Mouse (Mus musculus): ENCODE measurements around the gene Grpel1.

Gene Grpel1

GRCm38 (mm10) chr5:36462810-36463209 lies 2.0 kb upstream of the Grpel1 start:
- DNase-seq, result peak; percentile 87

- no peak for DNase-seq
These were observed 1.4 kb upstream of the Grpel1 start for GRCm38 (mm10) chr5:36463391-36463790.

- peak; percentile 6 for DNase-seq
These were observed 1.1 kb downstream of the Grpel1 start for GRCm38 (mm10) chr5:36465889-36466288.

GRCm38 (mm10) chr5:36471206-36471605 lies 6.4 kb downstream of the Grpel1 start:
- peak; percentile 85 for DNase-seq

GRCm38 (mm10) chr5:36472876-36473655 lies 8.3 kb downstream of the Grpel1 start:
- DNase-seq, result peak; percentile 40

GRCm38 (mm10) chr5:36474283-36474682 lies 9.5 kb downstream of the Grpel1 start:
- DNase-seq, result peak; percentile 80

GRCm38 (mm10) chr5:36477486-36477885 lies 12.7 kb downstream of the Grpel1 start:
- DNase-seq, result no peak

- DNase-seq, result no peak
These were observed 14.0 kb downstream of the Grpel1 start for GRCm38 (mm10) chr5:36478540-36479420.

GRCm38 (mm10) chr5:36479735-36480134 lies 14.9 kb downstream of the Grpel1 start:
- no peak for DNase-seq

GRCm38 (mm10) chr5:36480398-36480797 lies 15.6 kb downstream of the Grpel1 start:
- no peak for DNase-seq

- DNase-seq, result peak; percentile 26
These were observed 16.3 kb downstream of the Grpel1 start for GRCm38 (mm10) chr5:36481114-36481513.

- DNase-seq, result no peak
These were observed 18.7 kb downstream of the Grpel1 start for GRCm38 (mm10) chr5:36483203-36484101.

- DNase-seq, result peak; percentile 99
These were observed 19.6 kb downstream of the Grpel1 start, which contains the start of the genes Tada2b and Ccdc96 for GRCm38 (mm10) chr5:36484171-36484990. Tada2b (minus strand) TSS chr5:36484285. Ccdc96 (plus strand) TSS chr5:36484588.

GRCm38 (mm10) chr5:36485306-36485705 lies 20.5 kb downstream of the Grpel1 start:
- no peak for DNase-seq

- peak; percentile 70 for DNase-seq
These were observed 24.4 kb downstream of the Grpel1 start for GRCm38 (mm10) chr5:36489225-36489624.

- no peak for DNase-seq
These were observed 29.1 kb downstream of the Grpel1 start for GRCm38 (mm10) chr5:36493919-36494318.

GRCm38 (mm10) chr5:36494709-36495108 lies 29.9 kb downstream of the Grpel1 start:
- DNase-seq, result no peak

- DNase-seq, result no peak
These were observed 40.4 kb downstream of the Grpel1 start for GRCm38 (mm10) chr5:36505235-36505634.

GRCm38 (mm10) chr5:36505643-36506042 lies 40.8 kb downstream of the Grpel1 start:
- DNase-seq, result no peak

- peak; percentile 70 for DNase-seq
These were observed 43.6 kb downstream of the Grpel1 start for GRCm38 (mm10) chr5:36508351-36508750.

- peak; percentile 40 for DNase-seq
These were observed 46.2 kb downstream of the Grpel1 start for GRCm38 (mm10) chr5:36510956-36511355.

- DNase-seq, result no peak
These were observed 50.3 kb downstream of the Grpel1 start for GRCm38 (mm10) chr5:36515126-36515525.

All from kidney, adult 9 months (tissue).